Mouse (Mus musculus): ENCODE data around the gene Cds2.

DNA sequence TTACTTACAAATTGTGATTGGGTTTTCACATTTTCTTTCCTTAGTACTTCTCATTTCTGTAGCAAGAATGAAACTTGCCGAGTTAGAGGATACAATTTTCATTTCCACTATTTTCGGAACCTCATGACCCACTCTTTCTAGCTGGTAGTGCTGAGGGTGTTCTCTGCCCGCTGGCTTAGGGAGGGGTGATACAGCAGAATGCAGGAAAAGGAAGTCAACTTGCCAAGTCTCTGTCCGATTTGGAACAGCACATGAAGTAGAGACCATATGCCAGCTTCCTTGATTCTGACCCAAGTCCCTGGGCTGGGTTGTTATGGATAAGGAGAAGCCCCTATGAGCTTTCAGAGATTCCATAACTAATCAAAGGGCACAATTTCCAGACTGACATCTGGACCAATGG is 38.6 kb upstream of the Cds2 start:
- no peak for TF ChIP-seq ZC3H11A (IDR thresholded peaks at IDR 0.05; ENCODE audit: borderline replicate concordance, low read depth, low read length)
- no peak for TF ChIP-seq HCFC1 (IDR thresholded peaks at IDR 0.05; ENCODE audit: borderline replicate concordance, insufficient read depth, low read length)

All from ES-E14 (cell line).